Mouse (Mus musculus) liver (tissue): Measurements from ENCODE around the gene Olfr348.

Source experiments
- DNase-seq: peaks from one replicate; pipeline ENCODE4 v3.0.0-alpha.2; 2020; ENCODE audit warnings: mixed read lengths

Olfr348 gene

DNA sequence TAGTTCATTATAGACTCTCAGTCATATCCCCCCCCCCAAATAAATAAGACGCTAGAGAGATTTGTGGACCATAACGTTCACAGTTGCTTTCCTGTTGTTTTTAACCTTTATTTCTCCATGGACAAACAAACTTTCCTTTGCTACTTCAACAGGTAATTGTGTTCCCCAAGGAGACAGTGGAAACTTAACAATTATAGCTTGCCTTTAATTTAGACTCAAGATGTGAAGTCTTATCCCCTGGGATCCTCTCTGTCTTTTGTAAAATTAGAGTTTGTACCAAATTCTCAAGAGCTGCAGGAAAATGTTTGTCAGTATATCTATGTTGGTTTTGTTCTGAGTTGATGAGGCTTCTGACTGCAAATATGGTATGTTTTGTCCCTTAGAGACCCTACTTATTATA is at the start of gene Olfr348:
Gene Olfr348 (plus strand): TSS at position 301 of the 400 bp plus-strand sequence.
- DNase-seq = no peak

- DNase-seq = no peak
Measured at GRCm38 (mm10) chr2:36736226-36736625, 47.9 kb upstream of the Olfr348 start.

GRCm38 (mm10) chr2:36790238-36790637 is 6.2 kb downstream of the Olfr348 start, which contains the start of gene Olfr50:
TSS of gene Olfr50 (plus strand) at chr2:36790538.
- no peak for DNase-seq

- DNase-seq = no peak
Measured at GRCm38 (mm10) chr2:36816932-36817331, 32.9 kb downstream of the Olfr348 start, which contains the start of gene Olfr3. TSS of gene Olfr3 (minus strand) at chr2:36817032.
